Mouse (Mus musculus) erythroblast, embryonic 14.5 days (primary cell): ENCODE results near the gene Kcnj9. TPM values are rescaled to one million over a fixed set of nuclear protein-coding genes. Genes with fewer than 3 reads are reported as not detected.

ENCODE experiments used
- H3K27me3 ChIP-seq: 2 replicates; pipeline ENCODE4 v1.6.1; 2012; ENCODE audit warnings: inconsistent platforms; ENCODE audit not compliant: control insufficient read depth
- H3K36me3 ChIP-seq: 2 replicates; pipeline ENCODE4 v1.6.1; 2012; ENCODE audit warnings: mild to moderate bottlenecking, inconsistent platforms; ENCODE audit not compliant: control insufficient read depth
- H3K4me1 ChIP-seq: 2 replicates; pipeline ENCODE4 v1.6.1; 2012; ENCODE audit warnings: inconsistent platforms; ENCODE audit not compliant: control insufficient read depth
- H3K4me3 ChIP-seq: replicated peaks from 2 replicates; pipeline ENCODE3; 2012; ENCODE audit warnings: moderate library complexity, mild to moderate bottlenecking, inconsistent platforms
- H3K9me3 ChIP-seq: 2 replicates; pipeline ENCODE4 v1.6.1; 2012; ENCODE audit warnings: low read length, inconsistent platforms, mixed read lengths; ENCODE audit not compliant: control insufficient read depth
- GATA1 ChIP-seq: IDR thresholded peaks from 2 replicates; pipeline ENCODE4 v1.6.1; 2012; ENCODE audit warnings: low read length, inconsistent platforms, mixed read lengths
- TAL1 ChIP-seq: IDR thresholded peaks from 3 replicates; pipeline ENCODE4 v1.6.1; 2012; ENCODE audit warnings: low read length, inconsistent platforms, mixed read lengths
- polyA plus RNA-seq: library from polyadenylated mRNA; stranded (reverse); fragments of >175 nt; gene quantifications from 2 replicates; pipeline ENCODE4 v1.2.3, GENCODE M21; 2012

Kcnj9 gene
- polyA plus RNA-seq, 1 experiment = 0.01 TPM

DNA sequence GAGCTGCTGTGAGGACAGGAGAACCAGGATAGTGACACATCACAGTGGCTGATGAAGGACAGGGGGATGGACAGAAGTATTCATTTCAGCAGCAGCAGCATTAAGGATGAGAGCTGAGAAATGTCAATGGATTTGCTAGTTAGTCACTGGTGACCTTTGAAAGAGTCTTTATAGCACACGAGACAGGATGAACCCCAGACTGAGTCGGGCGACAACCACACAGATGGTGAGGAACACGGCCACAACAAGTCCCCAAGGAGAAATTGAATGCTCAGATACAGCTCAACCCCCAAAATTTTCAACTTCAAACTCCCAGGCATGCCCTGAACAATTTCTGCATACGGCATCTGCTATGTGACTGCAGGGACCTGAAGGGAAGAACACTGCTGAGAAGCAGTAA lies 42.4 kb downstream of the Kcnj9 start:
- Histone ChIP-seq H3K36me3 (no peaks in the 10 kb centered on the region), H3K4me3 (no peak overlapping the region), H3K9me3 (no peaks in the 10 kb centered on the region), H3K4me1 (no peaks in the 10 kb centered on the region; the same call in none of the 2 replicates), H3K27me3 (no peaks in the 10 kb centered on the region)
- TF ChIP-seq GATA1 (no peak), TAL1 (no peak)

DNA sequence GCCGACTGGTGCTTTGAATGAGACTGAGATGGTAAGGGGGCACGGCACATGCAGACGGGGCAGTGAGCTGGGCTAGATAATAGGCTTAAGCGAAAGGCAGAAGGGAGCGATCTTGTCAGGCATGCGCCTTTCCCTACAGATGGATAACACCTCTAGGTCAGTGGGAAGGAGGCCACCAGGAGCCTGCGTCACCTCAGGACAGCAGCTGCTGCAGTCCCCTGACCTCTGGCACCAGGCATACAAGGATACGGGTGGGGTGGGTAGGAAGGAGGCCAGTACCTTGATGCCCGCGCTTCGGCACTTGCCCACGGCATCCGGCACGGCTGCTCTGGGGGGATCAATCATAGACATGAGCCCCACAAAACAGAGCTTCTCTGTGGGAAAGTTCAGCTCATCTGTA lies 44.9 kb downstream of the Kcnj9 start:
- TF ChIP-seq GATA1 (no peak), TAL1 (no peak)
- no peak overlapping the region for H3K4me3 ChIP-seq
- H3K4me1 ChIP-seq = no peaks in the 10 kb centered on the region
- H3K9me3 ChIP-seq = no peaks in the 10 kb centered on the region
- H3K36me3 ChIP-seq = no peaks in the 10 kb centered on the region
- H3K27me3 ChIP-seq = no peaks in the 10 kb centered on the region

DNA sequence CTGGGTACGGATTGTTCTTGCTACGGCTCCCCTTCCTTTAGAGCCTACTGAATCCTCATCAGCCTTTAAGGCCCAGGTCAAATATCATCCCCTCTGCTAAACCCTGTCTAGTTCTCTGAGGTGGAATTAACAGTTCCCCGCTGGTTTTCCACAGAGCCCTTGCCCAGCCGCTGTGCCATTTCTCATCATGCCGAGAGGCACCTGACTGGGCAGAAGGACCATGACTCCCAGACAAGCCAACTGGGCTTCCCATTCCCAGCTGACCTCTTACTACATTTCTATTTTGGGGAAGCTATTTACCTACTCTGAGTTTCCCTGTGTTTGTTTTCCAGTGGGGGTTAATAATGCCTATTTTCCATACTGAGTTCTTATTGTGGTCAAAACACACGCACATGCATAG lies 46.0 kb downstream of the Kcnj9 start:
- no peaks in the 10 kb centered on the region for H3K4me1 ChIP-seq
- no peak for TF ChIP-seq TAL1
- no peak for TF ChIP-seq GATA1
- no peaks in the 10 kb centered on the region for H3K36me3 ChIP-seq
- no peak overlapping the region for H3K4me3 ChIP-seq
- no peaks in the 10 kb centered on the region for H3K27me3 ChIP-seq
- no peaks in the 10 kb centered on the region for H3K9me3 ChIP-seq

DNA sequence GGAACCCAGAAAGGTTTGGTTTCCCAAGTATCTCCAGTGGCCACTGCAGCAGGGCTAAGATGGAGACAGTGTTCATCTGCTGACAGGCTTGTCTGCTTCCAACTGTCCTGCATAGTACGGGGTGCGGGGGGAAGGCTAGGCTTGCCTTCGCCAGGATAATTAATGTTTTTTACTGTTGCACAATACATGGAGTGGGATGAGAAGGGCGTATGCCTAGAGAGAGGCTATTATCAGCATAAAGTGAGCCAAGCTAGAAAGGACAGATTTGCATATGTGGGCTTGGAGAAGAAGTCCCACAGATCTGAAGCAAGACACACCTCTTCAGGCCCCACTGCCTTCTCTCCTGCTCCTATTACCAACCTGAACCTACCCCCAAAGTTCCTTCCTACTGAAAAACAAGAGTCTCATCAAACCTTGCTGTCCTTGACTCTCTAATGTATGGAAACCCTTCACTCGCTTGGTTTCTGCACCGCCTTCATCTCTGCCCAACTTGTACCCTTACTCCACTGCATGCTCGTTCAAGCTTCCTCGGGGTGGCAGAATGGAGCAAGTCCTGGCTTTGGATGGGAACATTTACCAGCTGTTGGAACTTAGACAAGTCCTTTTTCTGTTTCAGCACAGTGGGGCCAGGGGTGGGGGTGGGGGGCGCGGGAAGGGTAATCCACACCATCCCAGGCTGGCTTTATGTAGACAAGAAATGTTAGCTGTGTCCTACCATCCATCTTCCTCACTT lies 47.4 kb downstream of the Kcnj9 start:
- TF ChIP-seq GATA1 (no peak), TAL1 (no peak)
- Histone ChIP-seq H3K27me3 (no peaks in the 10 kb centered on the region), H3K9me3 (no peaks in the 10 kb centered on the region), H3K36me3 (no peaks in the 10 kb centered on the region), H3K4me1 (no peaks in the 10 kb centered on the region), H3K4me3 (no peak overlapping the region)

DNA sequence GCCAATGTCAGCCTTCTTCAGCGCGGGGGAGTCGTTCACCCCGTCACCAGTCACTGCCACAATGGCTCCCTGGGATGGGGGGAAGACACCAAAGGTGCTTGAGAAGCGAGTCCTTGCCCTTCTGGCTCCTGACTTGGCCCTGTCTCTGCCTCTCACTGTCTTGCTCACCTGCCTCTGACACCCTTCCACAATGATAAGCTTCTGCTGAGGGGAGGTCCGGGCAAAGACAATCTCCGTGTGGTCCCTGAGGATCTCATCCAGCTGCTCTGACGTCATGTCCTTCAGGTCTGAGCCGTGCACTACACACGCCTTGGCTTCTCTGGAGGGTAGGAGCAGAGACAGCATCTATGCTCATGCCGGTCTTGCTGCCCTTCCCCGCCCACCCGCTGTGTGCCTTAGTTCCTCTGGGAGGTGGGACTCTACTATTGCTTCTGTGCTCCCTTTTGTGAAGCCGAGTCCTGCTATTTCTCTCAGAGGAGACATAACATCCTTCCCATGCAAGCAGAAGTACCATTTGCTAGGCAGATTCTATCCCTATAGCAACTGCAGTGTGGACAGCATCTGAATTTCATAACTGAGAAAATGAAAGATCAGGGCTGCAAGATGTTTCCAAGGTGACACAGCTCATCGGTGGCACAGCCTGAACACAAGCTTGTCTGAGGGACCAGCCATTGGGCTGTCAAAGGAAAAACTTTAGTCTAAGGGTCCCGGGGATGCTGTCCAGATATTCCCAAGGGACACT lies 49.2 kb downstream of the Kcnj9 start:
- Histone ChIP-seq H3K9me3 (no peaks in the 10 kb centered on the region), H3K36me3 (no peaks in the 10 kb centered on the region), H3K27me3 (no peaks in the 10 kb centered on the region), H3K4me3 (no peak overlapping the region), H3K4me1 (no peaks in the 10 kb centered on the region)
- no peak for TF ChIP-seq TAL1

DNA sequence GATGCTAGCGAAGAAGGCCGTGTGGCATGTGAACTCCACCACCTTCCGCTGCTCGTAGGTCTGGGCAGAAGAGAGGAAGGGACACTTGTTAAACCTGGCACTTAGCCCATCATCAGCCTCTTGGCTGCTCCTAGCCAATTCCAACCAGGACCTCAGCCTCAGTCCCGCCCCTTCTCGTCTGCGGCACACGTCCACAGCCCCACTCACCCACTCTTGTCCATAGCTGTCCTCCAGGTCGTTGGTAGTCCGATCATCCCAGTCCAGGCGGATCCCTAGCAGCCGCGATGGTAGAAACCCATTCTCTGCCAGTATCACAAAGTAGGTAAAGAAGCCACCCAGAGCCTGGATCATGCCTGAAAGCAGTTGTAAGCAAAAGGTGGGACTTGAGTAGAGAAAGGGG lies 50.8 kb downstream of the Kcnj9 start:
- H3K4me1 ChIP-seq = no peaks in the 10 kb centered on the region

DNA sequence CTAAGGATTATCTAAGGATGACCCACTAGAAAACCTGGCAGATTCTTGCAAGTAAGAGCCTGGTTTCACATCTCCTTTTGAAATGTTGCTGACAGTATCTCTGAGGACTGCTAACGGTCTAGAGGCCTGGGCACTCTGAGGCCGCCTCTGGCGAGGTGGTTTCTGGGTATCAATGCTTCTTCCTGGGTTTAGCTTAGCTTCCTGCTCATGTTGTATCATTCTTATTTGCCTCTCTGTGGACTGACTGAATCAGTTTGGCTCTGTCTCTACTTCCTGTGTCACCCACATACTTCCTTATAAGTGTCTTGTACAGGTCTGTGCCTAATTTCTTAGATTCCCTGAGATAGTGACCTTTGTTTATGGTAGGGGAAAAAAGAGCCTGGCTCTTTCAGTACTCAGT lies 51.9 kb downstream of the Kcnj9 start:
- Histone ChIP-seq H3K4me3 (no peak overlapping the region), H3K36me3 (no peaks in the 10 kb centered on the region), H3K4me1 (no peaks in the 10 kb centered on the region), H3K9me3 (no peaks in the 10 kb centered on the region), H3K27me3 (no peaks in the 10 kb centered on the region)
- TF ChIP-seq GATA1 = no peak
- no peak for TF ChIP-seq TAL1

More for the DNA sequence above, 50.8 kb downstream of the Kcnj9 start:
- H3K4me3 ChIP-seq = no peak overlapping the region
- no peaks in the 10 kb centered on the region for H3K27me3 ChIP-seq
- H3K36me3 ChIP-seq = no peaks in the 10 kb centered on the region
- H3K9me3 ChIP-seq = no peaks in the 10 kb centered on the region
- TF ChIP-seq GATA1 = no peak
- no peak for TF ChIP-seq TAL1

DNA sequence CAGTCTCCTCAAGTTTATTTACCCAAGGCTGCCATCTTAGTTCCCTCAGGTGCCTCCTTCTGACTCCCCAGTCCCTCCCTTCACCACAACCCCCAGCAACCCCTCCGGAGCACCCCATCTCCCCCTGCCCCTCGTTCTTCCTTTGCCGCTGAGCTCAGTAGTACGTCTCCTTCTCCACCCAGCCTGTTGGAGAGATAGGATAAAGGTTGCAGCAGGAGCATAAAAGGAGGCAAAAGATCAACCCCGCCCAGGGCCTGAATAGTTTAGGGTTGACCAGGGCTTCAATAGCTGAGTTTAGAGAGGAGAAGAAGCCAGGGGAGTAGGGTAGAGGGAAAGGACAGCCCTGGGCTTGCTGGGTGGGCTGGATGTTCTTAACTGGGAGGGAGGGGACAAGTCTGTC lies 54.6 kb downstream of the Kcnj9 start:
- TF ChIP-seq GATA1 (no peak), TAL1 (no peak)
- H3K27me3 ChIP-seq = no peaks in the 10 kb centered on the region
- no peaks in the 10 kb centered on the region for H3K36me3 ChIP-seq
- H3K4me3 ChIP-seq = no peak overlapping the region
- no peaks in the 10 kb centered on the region for H3K4me1 ChIP-seq
- no peaks in the 10 kb centered on the region for H3K9me3 ChIP-seq

DNA sequence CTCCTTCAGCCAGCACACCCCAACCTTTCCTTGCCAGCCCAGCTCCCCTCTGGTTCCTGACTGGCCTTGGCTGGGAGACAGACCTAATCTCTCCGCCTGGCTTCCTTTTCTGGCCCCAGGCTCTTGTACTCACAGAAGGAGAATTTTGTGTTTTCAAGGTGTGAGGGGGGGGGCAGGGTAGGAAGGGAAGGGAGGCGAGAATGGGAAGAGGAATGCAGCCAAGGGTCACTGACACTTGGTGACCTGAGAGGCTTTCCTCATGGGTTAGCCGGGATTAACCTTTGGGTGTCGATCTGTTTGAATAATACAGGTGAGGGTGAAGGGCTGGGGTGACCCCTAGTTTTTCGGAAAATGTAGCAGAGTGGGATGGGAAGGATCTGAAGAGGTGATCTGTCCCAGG lies 55.0 kb downstream of the Kcnj9 start:
- no peaks in the 10 kb centered on the region for H3K27me3 ChIP-seq
- H3K4me3 ChIP-seq = no peak overlapping the region
- no peaks in the 10 kb centered on the region for H3K4me1 ChIP-seq
- no peaks in the 10 kb centered on the region for H3K36me3 ChIP-seq
- TF ChIP-seq GATA1 (no peak), TAL1 (no peak)
- no peaks in the 10 kb centered on the region for H3K9me3 ChIP-seq

DNA sequence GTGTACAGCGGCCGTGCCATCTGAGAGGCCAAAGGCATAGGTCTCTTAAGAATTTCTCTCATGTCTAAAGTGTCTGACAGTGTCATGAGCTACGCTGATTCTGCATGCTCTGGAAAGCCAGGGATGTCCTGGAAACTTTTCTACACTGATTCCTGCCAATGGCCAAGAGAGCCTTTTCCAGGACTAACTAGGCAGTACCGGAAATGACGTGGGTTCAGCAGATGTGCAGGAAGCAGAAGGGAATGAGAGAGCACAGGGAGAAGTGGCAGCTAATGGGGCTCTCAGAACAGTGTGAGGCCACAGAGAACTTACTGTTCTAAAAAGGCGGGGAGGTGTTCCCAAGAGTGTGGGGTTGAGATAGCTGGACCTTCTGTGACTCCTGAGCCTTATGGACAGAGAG lies 55.7 kb downstream of the Kcnj9 start:
- Histone ChIP-seq H3K4me1 (no peaks in the 10 kb centered on the region), H3K9me3 (no peaks in the 10 kb centered on the region), H3K36me3 (no peaks in the 10 kb centered on the region), H3K4me3 (no peak overlapping the region), H3K27me3 (no peaks in the 10 kb centered on the region)
- TF ChIP-seq GATA1 (no peak), TAL1 (no peak)
